Mouse (Mus musculus): ENCODE measurements around the gene Abcb8.

Gene Abcb8

GRCm38 (mm10) chr5:24392724-24393123 lies 739 bp upstream of the Abcb8 start:
- in situ Hi-C loops (cut with MboI, MseI), result loop anchor here (10.0 kb wide), 2 partner anchors 292 to 598 kb away; partner anchors contain the start of gene Nub1

GRCm38 (mm10) chr5:24394165-24394894 lies 867 bp downstream of the Abcb8 start:
- in situ Hi-C loops (cut with MboI, MseI), result loop anchor here (10.0 kb wide), 2 partner anchors 290 to 600 kb away; partner anchors contain the start of gene Nub1

GRCm38 (mm10) chr5:24396254-24396653 lies 2.8 kb downstream of the Abcb8 start:
- in situ Hi-C loops (cut with MboI, MseI), result loop anchor here (10.0 kb wide), 2 partner anchors 289 to 601 kb away; partner anchors contain the start of gene Nub1

- in situ Hi-C loops (cut with MboI, MseI), result loop anchor here (10.0 kb wide), 2 partner anchors 285 to 605 kb away; partner anchors contain the start of gene Nub1
These were observed 6.2 kb downstream of the Abcb8 start for GRCm38 (mm10) chr5:24399686-24400085.

GRCm38 (mm10) chr5:24400362-24400761 lies 6.9 kb downstream of the Abcb8 start:
- in situ Hi-C loops (cut with MboI, MseI), result no loop called here

- in situ Hi-C loops (cut with MboI, MseI), result no loop called here
These were observed 7.6 kb downstream of the Abcb8 start for GRCm38 (mm10) chr5:24400911-24401605.

GRCm38 (mm10) chr5:24401969-24402368 lies 8.5 kb downstream of the Abcb8 start:
- in situ Hi-C loops (cut with MboI, MseI), result no loop called here

- in situ Hi-C loops (cut with MboI, MseI), result no loop called here
These were observed 11.3 kb downstream of the Abcb8 start for GRCm38 (mm10) chr5:24404594-24405360.

GRCm38 (mm10) chr5:24405389-24405876 lies 12.0 kb downstream of the Abcb8 start:
- in situ Hi-C loops (cut with MboI, MseI), result no loop called here

GRCm38 (mm10) chr5:24408651-24409050 lies 15.2 kb downstream of the Abcb8 start:
- in situ Hi-C loops (cut with MboI, MseI), result no loop called here

- in situ Hi-C loops (cut with MboI, MseI), result no loop called here
These were observed 16.0 kb downstream of the Abcb8 start for GRCm38 (mm10) chr5:24409466-24409865.

GRCm38 (mm10) chr5:24412063-24412462 lies 18.6 kb downstream of the Abcb8 start:
- in situ Hi-C loops (cut with MboI, MseI), result no loop called here

GRCm38 (mm10) chr5:24413042-24413693 lies 19.7 kb downstream of the Abcb8 start, which contains the start of gene Asic3:
Asic3 (plus strand) TSS chr5:24413392.
- in situ Hi-C loops (cut with MboI, MseI), result no loop called here

- in situ Hi-C loops (cut with MboI, MseI), result no loop called here
These were observed 20.5 kb downstream of the Abcb8 start for GRCm38 (mm10) chr5:24413938-24414337.

- in situ Hi-C loops (cut with MboI, MseI), result no loop called here
These were observed 22.8 kb downstream of the Abcb8 start for GRCm38 (mm10) chr5:24416222-24416736.

GRCm38 (mm10) chr5:24417587-24417986 lies 24.1 kb downstream of the Abcb8 start:
- in situ Hi-C loops (cut with MboI, MseI), result no loop called here

GRCm38 (mm10) chr5:24420381-24420780 lies 26.9 kb downstream of the Abcb8 start:
- in situ Hi-C loops (cut with MboI, MseI), result no loop called here

- in situ Hi-C loops (cut with MboI, MseI), result no loop called here
These were observed 29.9 kb downstream of the Abcb8 start, which contains the start of the genes Cdk5 and Slc4a2 for GRCm38 (mm10) chr5:24423129-24424003. Cdk5 (minus strand) TSS chr5:24423530. Slc4a2 (plus strand) TSS chr5:24423837.

GRCm38 (mm10) chr5:24424004-24424781 lies 30.7 kb downstream of the Abcb8 start:
- in situ Hi-C loops (cut with MboI, MseI), result no loop called here
